Mouse (Mus musculus): ENCODE results near the gene St5. TPM values are rescaled to one million over a fixed set of nuclear protein-coding genes. Genes with fewer than 3 reads are reported as not detected.

The St5 gene
- total and polyA plus RNA-seq, 3 experiments = 2.6 to 3.4 TPM; not detected in 1

- TF ChIP-seq KAT2A (conservative IDR thresholded peaks at IDR 0.05; ENCODE audit: low read depth, low read length) (no peak), JUND (IDR thresholded peaks at IDR 0.05; ENCODE audit: low read depth, low read length) (no peak), CHD2 (IDR thresholded peaks at IDR 0.05; ENCODE audit: low read length) (no peak), ELF1 (IDR thresholded peaks at IDR 0.05; ENCODE audit: low read depth, low read length) (no peak), E2F4 (IDR thresholded peaks at IDR 0.05; ENCODE audit: borderline replicate concordance, low read depth, low read length) (no peak), POLR2AphosphoS2 (IDR thresholded peaks at IDR 0.05; ENCODE audit: low read length) (no peak)
- Histone ChIP-seq H3K9ac (ENCODE audit: control insufficient read depth, low read depth, low read length, poor library complexity, severe bottlenecking) (no peak overlapping the region), H3K4me3 (ENCODE audit: control insufficient read depth in 1 of 2, insufficient read depth in 1 of 2, low read depth in 2 of 2, low read length in 2 of 2) (no peak overlapping the region), H3K79me2 (ENCODE audit: control insufficient read depth, insufficient read depth, low read length, poor library complexity) (no peaks in the 10 kb centered on the region), H3K27me3 (ENCODE audit: control insufficient read depth in 1 of 2, insufficient read depth in 2 of 2, low read length in 2 of 2) (no peaks in the 10 kb centered on the region), H3K4me1 (ENCODE audit: control insufficient read depth in 1 of 2, insufficient read depth in 2 of 2, low read length in 2 of 2) (no peaks in the 10 kb centered on the region), H3K27ac (ENCODE audit: control insufficient read depth, low read depth, low read length) (no peak overlapping the region), H3K9me3 (replicated peaks; ENCODE audit: insufficient read depth, low read length) (no peaks in the 10 kb centered on the region), H3K36me3 (ENCODE audit: control insufficient read depth in 1 of 2, insufficient read depth in 2 of 2, low read length in 2 of 2) (no peaks in the 10 kb centered on the region)
- DNase-seq (ENCODE audit: low read depth, low spot score) = no peak
Observed at GRCm38 (mm10) chr7:109615601-109616000, 87.8 kb downstream of the St5 start.

- Histone ChIP-seq H3K9me3 (replicated peaks; ENCODE audit: insufficient read depth, low read length) (no peaks in the 10 kb centered on the region), H3K4me1 (ENCODE audit: control insufficient read depth in 1 of 2, insufficient read depth in 2 of 2, low read length in 2 of 2) (no peaks in the 10 kb centered on the region)
Observed at GRCm38 (mm10) chr7:109614939-109615338, 88.5 kb downstream of the St5 start.

GRCm38 (mm10) chr7:109613531-109614021 lies 89.8 kb downstream of the St5 start:
- no peak for DNase-seq (ENCODE audit: low read depth, low spot score)
- Histone ChIP-seq H3K9ac (ENCODE audit: control insufficient read depth, low read depth, low read length, poor library complexity, severe bottlenecking) (no peak overlapping the region), H3K27ac (ENCODE audit: control insufficient read depth, low read depth, low read length) (no peak overlapping the region), H3K9me3 (replicated peaks; ENCODE audit: insufficient read depth, low read length) (no peaks in the 10 kb centered on the region), H3K4me3 (ENCODE audit: control insufficient read depth in 1 of 2, insufficient read depth in 1 of 2, low read depth in 2 of 2, low read length in 2 of 2) (no peak overlapping the region), H3K79me2 (ENCODE audit: control insufficient read depth, insufficient read depth, low read length, poor library complexity) (no peaks in the 10 kb centered on the region), H3K4me1 (ENCODE audit: control insufficient read depth in 1 of 2, insufficient read depth in 2 of 2, low read length in 2 of 2) (no peaks in the 10 kb centered on the region), H3K27me3 (ENCODE audit: control insufficient read depth in 1 of 2, insufficient read depth in 2 of 2, low read length in 2 of 2) (no peaks in the 10 kb centered on the region), H3K36me3 (ENCODE audit: control insufficient read depth in 1 of 2, insufficient read depth in 2 of 2, low read length in 2 of 2) (no peaks in the 10 kb centered on the region)
- TF ChIP-seq ZNF384 (IDR thresholded peaks at IDR 0.05; ENCODE audit: low read depth, low read length) (no peak), USF1 (IDR thresholded peaks at IDR 0.05; ENCODE audit: low read depth, low read length) (no peak), SIN3A (IDR thresholded peaks at IDR 0.05; ENCODE audit: low read length) (no peak), CHD1 (IDR thresholded peaks at IDR 0.05; ENCODE audit: low read depth, low read length) (no peak), MXI1 (IDR thresholded peaks at IDR 0.05; ENCODE audit: low read depth, low read length) (no peak), MYC (IDR thresholded peaks at IDR 0.05; ENCODE audit: low read depth, low read length) (no peak), ZKSCAN1 (IDR thresholded peaks at IDR 0.05; ENCODE audit: low read depth, low read length) (no peak), USF2 (IDR thresholded peaks at IDR 0.05; ENCODE audit: borderline replicate concordance in 1 of 2, insufficient read depth in 1 of 2, low read depth in 1 of 2, low read length in 2 of 2) (no peak), ETS1 (IDR thresholded peaks at IDR 0.05; ENCODE audit: low read depth, low read length) (no peak), KAT2A (conservative IDR thresholded peaks at IDR 0.05; ENCODE audit: low read depth, low read length) (no peak), GABPA (IDR thresholded peaks at IDR 0.05; ENCODE audit: low read depth, low read length) (no peak), RAD21 (IDR thresholded peaks at IDR 0.05; ENCODE audit: low read depth, low read length) (no peak), POLR2AphosphoS2 (IDR thresholded peaks at IDR 0.05; ENCODE audit: low read length) (no peak), EP300 (IDR thresholded peaks at IDR 0.05; ENCODE audit: low read depth in 1 of 2, low read length in 2 of 2) (no peak), CHD2 (IDR thresholded peaks at IDR 0.05; ENCODE audit: low read length) (no peak), TAL1 (IDR thresholded peaks at IDR 0.05; ENCODE audit: low read length) (no peak), JUND (IDR thresholded peaks at IDR 0.05; ENCODE audit: low read depth, low read length) (no peak), HCFC1 (IDR thresholded peaks at IDR 0.05; ENCODE audit: low read depth, low read length) (no peak), SMC3 (IDR thresholded peaks at IDR 0.05; ENCODE audit: low read depth, low read length) (no peak)

More at GRCm38 (mm10) chr7:109614939-109615338, 88.5 kb downstream of the St5 start:
- no peak for TF ChIP-seq BHLHE40 (IDR thresholded peaks at IDR 0.05; ENCODE audit: borderline replicate concordance, low read depth, low read length)
- TF ChIP-seq MAX (IDR thresholded peaks at IDR 0.05; ENCODE audit: low read length) = no peak
- no peak for TF ChIP-seq SIN3A (IDR thresholded peaks at IDR 0.05; ENCODE audit: low read length)
- TF ChIP-seq GATA1 (IDR thresholded peaks at IDR 0.05; ENCODE audit: low read depth, low read length) = no peak
- TF ChIP-seq GABPA (IDR thresholded peaks at IDR 0.05; ENCODE audit: low read depth, low read length) = no peak
- no peak for TF ChIP-seq MYB (IDR thresholded peaks at IDR 0.05; ENCODE audit: low read depth, low read length)
- no peak for TF ChIP-seq ZMIZ1 (IDR thresholded peaks at IDR 0.05; ENCODE audit: low read depth, low read length)
- no peak for TF ChIP-seq RCOR1 (IDR thresholded peaks at IDR 0.05; ENCODE audit: low read depth, low read length)
- no peak for TF ChIP-seq SMC3 (IDR thresholded peaks at IDR 0.05; ENCODE audit: low read depth, low read length)
- TF ChIP-seq POLR2AphosphoS2 (IDR thresholded peaks at IDR 0.05; ENCODE audit: low read length) = no peak
- TF ChIP-seq EP300 (IDR thresholded peaks at IDR 0.05; ENCODE audit: low read depth in 1 of 2, low read length in 2 of 2) = no peak
- TF ChIP-seq MAZ (IDR thresholded peaks at IDR 0.05; ENCODE audit: low read depth, low read length) = no peak
- no peak for TF ChIP-seq TBP (IDR thresholded peaks at IDR 0.05; ENCODE audit: low read depth, low read length)
- DNase-seq (ENCODE audit: low read depth, low spot score) = no peak
- no peak overlapping the region for H3K9ac ChIP-seq (ENCODE audit: control insufficient read depth, low read depth, low read length, poor library complexity, severe bottlenecking)
- no peaks in the 10 kb centered on the region for H3K36me3 ChIP-seq (ENCODE audit: control insufficient read depth in 1 of 2, insufficient read depth in 2 of 2, low read length in 2 of 2)
- no peak overlapping the region for H3K4me3 ChIP-seq (ENCODE audit: control insufficient read depth in 1 of 2, insufficient read depth in 1 of 2, low read depth in 2 of 2, low read length in 2 of 2)
- H3K27ac ChIP-seq (ENCODE audit: control insufficient read depth, low read depth, low read length) = no peak overlapping the region
- H3K79me2 ChIP-seq (ENCODE audit: control insufficient read depth, insufficient read depth, low read length, poor library complexity) = no peaks in the 10 kb centered on the region
- no peaks in the 10 kb centered on the region for H3K27me3 ChIP-seq (ENCODE audit: control insufficient read depth in 1 of 2, insufficient read depth in 2 of 2, low read length in 2 of 2)
